Mouse (Mus musculus) olfactory bulb, adult 2 months (tissue): ENCODE measurements around the gene Usp49. TPM values are rescaled to one million over a fixed set of nuclear protein-coding genes. Genes with fewer than 3 reads are reported as not detected.

Experiments used
- H3K27ac ChIP-seq: fragments of 200-500 bp; 2 replicates; pipeline ENCODE4 v1.5.1; 2012; ENCODE audit warnings: low read depth, low read length; ENCODE audit not compliant: insufficient read depth
- H3K4me1 ChIP-seq: fragments of 200-500 bp; 2 replicates; pipeline ENCODE4 v1.6.1; 2012; ENCODE audit warnings: low read length; ENCODE audit not compliant: control insufficient read depth, insufficient read depth
- H3K4me3 ChIP-seq: fragments of 200-500 bp; 2 replicates; pipeline ENCODE4 v1.5.1; 2012; ENCODE audit warnings: mild to moderate bottlenecking, low read depth, low read length, moderate library complexity; ENCODE audit not compliant: insufficient read depth
- CTCF ChIP-seq: fragments of 200-500 bp; IDR thresholded peaks from 2 replicates; pipeline ENCODE4 v1.5.1; 2012; ENCODE audit warnings: low read depth, mild to moderate bottlenecking, low read length, moderate library complexity; ENCODE audit not compliant: insufficient read depth
- POLR2A ChIP-seq: fragments of 200-500 bp; IDR thresholded peaks from 2 replicates; pipeline ENCODE4 v1.6.1; 2012; ENCODE audit warnings: mild to moderate bottlenecking, low read depth, low read length, moderate library complexity; ENCODE audit not compliant: insufficient read depth
- WGBS: fragments of 180-500 bp; shearing (Covaris S2); methylation state at CpG from one replicate; pipeline ENCODE4 v1.1.7; 2018; 5-methylcytosine and 5-hydroxymethylcytosine counted together
- polyA plus RNA-seq: library from polyadenylated mRNA; stranded (reverse); fragments of >200 nt; gene quantifications from 2 replicates; pipeline ENCODE4 v1.2.4, GENCODE M21; 2012; ENCODE audit warnings: low replicate concordance; ENCODE audit not compliant: missing spikeins, insufficient read depth, insufficient read length

Usp49 gene
- polyA plus RNA-seq, 1 experiment: not detected

DNA sequence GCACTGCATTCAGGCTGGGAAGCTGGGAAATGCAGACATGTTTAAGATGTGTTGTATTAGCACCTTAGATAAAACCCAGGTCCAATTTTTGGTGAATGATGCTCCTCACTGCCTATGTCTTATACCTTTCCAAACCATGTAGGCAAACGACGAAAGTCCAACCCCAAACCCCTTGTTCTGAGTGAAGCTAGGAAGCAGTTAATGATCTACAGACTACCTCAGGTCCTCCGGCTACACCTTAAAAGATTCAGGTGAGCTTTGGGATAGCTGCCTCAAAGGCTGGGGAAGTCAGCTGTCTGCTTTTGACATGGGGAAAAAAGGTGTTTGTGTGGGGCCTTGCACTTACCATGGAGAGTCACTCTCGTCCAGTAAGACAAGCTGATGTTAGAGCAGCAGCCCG is 48.2 kb downstream of the Usp49 start:
- Histone ChIP-seq H3K27ac (no peak overlapping the region), H3K4me1 (peaks cover 3% of the 10 kb centered on the region; the same call in 1 of the 2 replicates), H3K4me3 (no peak overlapping the region)
- WGBS: 87% methylated on average over 5 of the region's 5 CpGs
- TF ChIP-seq POLR2A (no peak), CTCF (no peak)

DNA sequence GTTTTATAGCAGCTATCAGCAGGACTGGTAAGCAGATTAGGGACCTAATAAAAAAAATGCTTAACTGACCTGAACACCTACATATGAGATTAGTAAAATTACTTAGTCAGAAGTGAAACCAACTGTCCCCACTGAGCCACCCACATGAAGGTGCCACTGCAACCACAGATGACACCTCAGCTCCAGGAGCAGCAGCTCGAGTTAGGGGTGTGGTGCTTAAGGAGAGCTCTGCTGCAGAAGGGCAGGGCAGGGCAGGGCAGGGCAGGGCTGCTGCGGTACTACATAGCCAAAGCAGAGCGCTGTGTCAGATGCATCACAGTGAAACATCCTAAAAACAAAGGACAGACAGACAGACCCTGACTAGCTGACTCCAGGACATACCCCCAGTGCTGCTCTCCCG is 52.3 kb downstream of the Usp49 start:
- Histone ChIP-seq H3K27ac (no peak overlapping the region), H3K4me3 (no peak overlapping the region), H3K4me1 (0 out of 2 replicates have a peak, but pooled peaks cover 4% of the 10 kb centered on the region)
- no peak for TF ChIP-seq POLR2A
- no peak for TF ChIP-seq CTCF
- 81% methylated on average over 4 of the region's 4 CpGs for WGBS

DNA sequence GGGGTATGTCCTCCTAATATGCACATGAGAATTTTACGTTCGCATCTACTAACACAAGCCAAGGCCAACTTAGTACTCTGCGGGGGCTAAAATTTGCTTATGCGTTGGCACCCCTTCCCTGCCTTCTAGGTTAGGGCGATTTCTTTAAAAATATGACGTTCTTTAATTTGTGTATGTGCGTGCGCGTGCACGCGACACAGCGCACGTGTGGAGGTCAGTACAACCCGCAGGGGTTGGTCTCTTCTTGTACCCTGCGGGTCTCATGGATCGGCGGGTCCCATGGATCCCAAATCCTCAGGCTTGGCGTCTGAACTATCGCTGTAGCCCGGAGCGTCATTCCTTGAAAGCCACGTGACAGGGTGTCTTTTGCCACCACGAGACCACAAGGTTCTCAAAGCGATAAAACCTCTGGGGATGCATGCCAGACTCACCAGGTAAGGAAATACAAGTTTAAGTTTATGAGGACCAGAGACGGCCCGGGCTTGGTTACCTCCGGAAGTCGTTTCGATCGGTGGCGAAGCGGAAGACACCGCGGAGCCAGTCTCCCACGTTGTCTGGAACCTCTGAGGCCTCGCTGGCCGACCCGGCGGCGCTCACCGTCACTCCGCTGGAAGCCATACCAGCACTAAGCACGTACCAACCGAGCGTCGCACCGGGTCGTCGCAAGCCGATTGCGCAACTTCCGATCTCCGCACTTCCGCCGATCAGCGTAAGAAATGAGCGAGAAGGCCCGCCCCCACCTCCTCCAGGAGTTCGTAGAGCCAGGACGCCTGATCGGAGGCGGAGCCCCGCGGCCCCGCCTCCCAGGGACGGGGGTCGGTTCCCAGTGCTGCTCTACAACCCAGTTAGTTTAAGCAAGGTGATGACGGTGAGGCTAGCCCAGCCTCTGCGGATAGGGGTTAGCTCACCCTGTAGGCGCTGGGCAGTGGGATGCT is 57.2 kb downstream of the Usp49 start:
- Histone ChIP-seq H3K4me1 (peaks cover 12% of the 10 kb centered on the region), H3K4me3 (peak overlapping the region; percentile 65), H3K27ac (peak overlapping the region; percentile 41; the same call in 1 of the 2 replicates)
- no peak for TF ChIP-seq CTCF
- peak; percentile 80 for TF ChIP-seq POLR2A
- WGBS: 1% methylated on average over 70 of the region's 70 CpGs

DNA sequence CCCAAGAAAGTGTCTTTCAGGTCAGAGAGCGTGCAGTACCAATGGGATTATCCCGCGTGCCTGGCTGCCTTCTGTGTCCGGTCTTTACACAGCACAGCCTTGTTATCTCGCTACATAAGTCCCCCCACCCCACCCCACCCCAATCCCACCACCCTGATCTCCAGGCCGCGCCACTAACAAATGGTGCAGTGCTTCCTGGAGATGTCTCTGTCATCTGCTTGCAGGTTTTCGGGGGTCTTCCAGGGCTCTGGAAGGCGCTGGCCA is 57.8 kb downstream of the Usp49 start, which contains the start of gene Tomm6:
Gene Tomm6 (minus strand): TSS at position 43 of the 264 bp plus-strand sequence.
- Histone ChIP-seq H3K4me3 (peak within 1 kb of the TSS; percentile 65), H3K4me1 (peaks cover 12% of the 10 kb centered on the region), H3K27ac (peak within 1 kb of the TSS; percentile 65)
- TF ChIP-seq CTCF: no peak
- WGBS: 0% methylated on average over 9 of the region's 9 CpGs

DNA sequence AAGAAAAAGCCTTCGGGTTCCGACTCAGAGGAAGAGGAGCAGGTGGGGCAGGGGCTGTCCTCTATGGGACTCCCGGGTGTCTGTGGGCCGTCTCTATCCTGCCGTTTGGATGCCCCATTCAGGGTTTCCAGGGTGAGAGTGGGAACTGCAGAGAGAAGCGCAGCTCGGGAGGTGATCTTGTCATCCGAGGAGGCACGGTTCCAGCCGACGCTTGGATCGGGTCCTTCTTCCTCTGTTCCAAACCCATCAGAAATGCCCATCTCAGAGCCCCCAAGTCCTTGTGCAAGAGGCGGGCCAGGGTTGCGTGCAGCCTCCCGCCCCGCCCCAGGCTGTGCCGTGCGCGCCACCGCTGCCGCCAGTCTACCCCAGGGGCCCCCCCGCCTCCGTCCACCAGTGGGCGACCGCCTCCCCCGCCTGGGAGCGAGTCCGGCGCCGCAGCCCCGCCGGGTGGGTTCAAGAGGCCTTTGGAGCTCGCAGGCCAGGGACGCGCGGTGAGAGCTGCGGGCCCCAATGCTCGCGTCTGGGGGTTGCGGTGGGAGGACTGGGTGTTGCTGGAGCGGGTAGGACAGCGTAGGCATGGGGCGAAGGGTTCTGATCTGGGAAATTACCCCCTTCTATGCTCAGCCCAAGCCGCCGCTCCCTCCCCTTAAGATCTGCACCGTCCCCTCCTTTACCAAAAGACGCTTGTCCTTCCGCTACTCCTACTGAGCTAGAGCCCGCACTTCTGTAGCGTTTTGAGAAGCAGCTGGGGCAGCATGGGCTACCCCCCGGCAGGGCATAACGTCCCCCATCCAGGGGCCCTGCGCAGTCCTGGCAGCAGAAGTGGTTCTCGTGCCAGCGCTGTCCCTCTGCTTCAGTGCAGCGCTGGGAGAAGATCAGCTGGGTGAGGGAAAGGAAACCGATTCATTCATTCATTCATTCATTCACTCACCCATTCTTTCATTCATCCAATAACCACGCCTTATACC is 58.4 kb downstream of the Usp49 start, which contains the start of gene Frs3:
Gene Frs3 (plus strand): TSS at position 423 of the 968 bp plus-strand sequence.
- peak within 1 kb of the TSS; percentile 65 for H3K4me3 ChIP-seq
- TF ChIP-seq POLR2A: peak; percentile 34; the same call in 1 of the 2 replicates
- TF ChIP-seq CTCF: no peak
- WGBS: under 1% methylated on average over 58 of the region's 58 CpGs
- peaks cover 12% of the 10 kb centered on the region for H3K4me1 ChIP-seq
- H3K27ac ChIP-seq: peak within 1 kb of the TSS; percentile 65

DNA sequence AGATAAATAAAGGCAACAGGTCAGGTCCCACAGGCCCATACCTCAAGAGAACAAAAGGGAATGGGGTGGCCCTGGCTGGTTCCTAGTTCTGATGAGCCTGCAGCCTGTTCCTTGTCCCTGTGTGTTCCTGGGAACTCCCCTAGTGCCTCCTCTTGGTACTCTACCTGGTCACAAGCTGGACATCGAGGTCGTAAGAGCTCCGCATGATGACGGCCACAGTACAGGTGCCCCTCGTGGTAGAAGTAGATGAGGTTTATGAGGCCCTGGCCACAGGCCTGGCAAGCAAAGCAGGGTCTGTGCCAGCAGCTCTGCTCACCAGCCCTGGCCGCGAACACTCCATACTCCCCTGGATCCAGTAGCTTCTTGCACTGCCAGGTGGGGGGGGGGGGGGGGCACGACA is 59.4 kb downstream of the Usp49 start:
- 84% methylated on average over 8 of the region's 8 CpGs for WGBS
- H3K27ac ChIP-seq: no peak overlapping the region
- TF ChIP-seq CTCF: no peak
- no peak for TF ChIP-seq POLR2A
- no peak overlapping the region for H3K4me3 ChIP-seq
- peaks cover 17% of the 10 kb centered on the region for H3K4me1 ChIP-seq

DNA sequence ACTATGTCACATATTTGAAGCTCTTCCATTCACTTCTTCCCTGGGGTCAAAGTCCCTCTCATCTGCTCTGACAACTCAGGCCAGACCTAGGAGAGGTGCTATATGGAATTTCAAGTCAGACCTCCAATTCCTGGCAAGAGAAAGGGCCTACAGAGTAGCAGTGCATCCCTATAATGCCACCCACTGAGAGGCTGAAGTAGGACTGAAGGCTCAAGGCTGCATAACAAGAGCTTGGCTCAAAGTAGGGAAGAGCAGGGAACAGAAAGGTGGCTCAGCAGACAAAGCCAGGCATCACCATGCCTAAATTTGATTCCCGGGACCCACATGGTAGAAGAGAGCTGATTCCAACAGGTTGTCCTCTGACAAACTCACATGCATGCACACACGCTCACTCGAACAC is 61.2 kb downstream of the Usp49 start:
- Histone ChIP-seq H3K4me3 (no peak overlapping the region), H3K27ac (no peak overlapping the region), H3K4me1 (peaks cover 13% of the 10 kb centered on the region)
- 97% methylated on average over 3 of the region's 3 CpGs for WGBS
- TF ChIP-seq CTCF: no peak
- TF ChIP-seq POLR2A: no peak

DNA sequence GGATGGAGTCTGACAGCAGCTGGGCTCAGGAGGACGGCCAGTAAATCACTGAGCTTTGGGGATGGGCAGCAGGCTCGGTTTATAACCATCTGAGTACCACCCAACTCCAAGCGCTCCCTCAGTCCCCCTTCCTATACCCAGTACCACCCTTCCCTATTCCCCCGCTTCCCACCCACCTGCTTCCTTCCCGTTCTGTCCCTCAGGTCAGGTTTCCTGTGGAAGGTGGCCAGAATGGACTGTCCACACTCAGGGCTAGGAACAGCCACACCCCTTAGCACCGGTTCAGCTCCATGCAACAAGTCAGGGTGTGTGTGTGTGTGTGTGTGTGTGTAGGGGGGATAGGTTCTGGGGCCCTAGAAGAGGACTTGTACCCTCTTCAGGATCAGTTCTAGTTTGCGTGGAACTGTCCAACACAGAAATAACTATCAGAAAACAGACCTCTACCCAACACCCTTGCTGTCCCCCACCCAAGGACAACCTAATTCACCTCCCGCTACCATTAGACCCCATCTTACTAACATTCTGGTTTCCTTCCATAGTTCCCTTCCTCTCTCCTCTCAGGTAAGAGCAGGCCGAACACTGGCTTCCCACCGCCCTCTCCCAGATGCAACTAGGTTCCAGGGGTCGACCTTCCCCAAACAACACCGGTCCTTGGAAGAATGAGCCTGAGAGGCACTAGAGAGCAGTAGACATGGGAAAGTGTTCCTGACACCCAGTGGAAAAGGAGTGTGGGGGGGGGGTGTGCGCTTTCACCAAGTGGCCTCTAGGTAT is 63.4 kb downstream of the Usp49 start:
- TF ChIP-seq CTCF (no peak), POLR2A (no peak)
- no peak overlapping the region for H3K27ac ChIP-seq
- peaks cover 13% of the 10 kb centered on the region for H3K4me1 ChIP-seq
- WGBS: 54% methylated on average over 13 of the region's 13 CpGs
- peak overlapping the region; percentile 70 for H3K4me3 ChIP-seq

DNA sequence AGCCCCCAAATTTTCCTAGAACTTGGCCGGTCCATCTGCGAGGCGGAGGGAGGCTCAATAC is 63.8 kb downstream of the Usp49 start, which contains the start of gene Gm21981:
Gene Gm21981 (minus strand): TSS at position 14 of the 61 bp plus-strand sequence.
- WGBS: 3% methylated on average over 3 of the region's 3 CpGs
- H3K4me1 ChIP-seq: peaks cover 11% of the 10 kb centered on the region
- H3K27ac ChIP-seq: no peak within 1 kb of the TSS
- peak within 1 kb of the TSS; percentile 70 for H3K4me3 ChIP-seq
- TF ChIP-seq CTCF: no peak
